Mouse (Mus musculus) MEL (cell line): Measurements from ENCODE around the gene Nfe2l2.

Source experiments
- CHD1 ChIP-seq: IDR thresholded peaks from 2 replicates; pipeline ENCODE4 v1.6.1; 2012; ENCODE audit warnings: low read depth, mild to moderate bottlenecking, inconsistent platforms, low read length, improper control_type of control experiment
- CTCF ChIP-seq, 3 experiments: IDR thresholded peaks in 2 of 3; conservative IDR thresholded peaks in 1 of 3; 2 replicates each; pipeline ENCODE4 v1.5.1; 2011 to 2012; ENCODE audit warnings: low read length in 3 of 3, low read depth in 2 of 3, mild to moderate bottlenecking in 2 of 3, improper control_type of control experiment in 1 of 3, inconsistent platforms in 1 of 3, mixed read lengths in 1 of 3, moderate library complexity in 1 of 3; ENCODE audit not compliant: control insufficient read depth in 1 of 3, insufficient read depth in 1 of 3, poor library complexity in 1 of 3, severe bottlenecking in 1 of 3
- EP300 ChIP-seq, 2 experiments: IDR thresholded peaks; 2 replicates each; pipeline ENCODE4 v1.6.1; 2011; ENCODE audit warnings: improper control_type of control experiment in 2 of 2, low read length in 2 of 2, low read depth in 1 of 2, mild to moderate bottlenecking in 1 of 2
- GABPA ChIP-seq: IDR thresholded peaks from 2 replicates; pipeline ENCODE4 v1.6.1; 2012; ENCODE audit warnings: low read depth, mild to moderate bottlenecking, inconsistent platforms, low read length, improper control_type of control experiment, moderate library complexity
- GATA1 ChIP-seq: IDR thresholded peaks from 2 replicates; pipeline ENCODE4 v1.6.1; 2011; ENCODE audit warnings: low read depth, low read length, improper control_type of control experiment
- MAZ ChIP-seq: IDR thresholded peaks from 2 replicates; pipeline ENCODE4 v1.6.1; 2012; ENCODE audit warnings: low read depth, mild to moderate bottlenecking, inconsistent platforms, low read length, improper control_type of control experiment
- RAD21 ChIP-seq: IDR thresholded peaks from 2 replicates; pipeline ENCODE4 v1.6.1; 2011; ENCODE audit warnings: mild to moderate bottlenecking, low read depth, low read length, improper control_type of control experiment
- ZMIZ1 ChIP-seq: IDR thresholded peaks from 2 replicates; pipeline ENCODE4 v1.6.1; 2012; ENCODE audit warnings: low read depth, mild to moderate bottlenecking, inconsistent platforms, low read length, improper control_type of control experiment, moderate library complexity

DNA sequence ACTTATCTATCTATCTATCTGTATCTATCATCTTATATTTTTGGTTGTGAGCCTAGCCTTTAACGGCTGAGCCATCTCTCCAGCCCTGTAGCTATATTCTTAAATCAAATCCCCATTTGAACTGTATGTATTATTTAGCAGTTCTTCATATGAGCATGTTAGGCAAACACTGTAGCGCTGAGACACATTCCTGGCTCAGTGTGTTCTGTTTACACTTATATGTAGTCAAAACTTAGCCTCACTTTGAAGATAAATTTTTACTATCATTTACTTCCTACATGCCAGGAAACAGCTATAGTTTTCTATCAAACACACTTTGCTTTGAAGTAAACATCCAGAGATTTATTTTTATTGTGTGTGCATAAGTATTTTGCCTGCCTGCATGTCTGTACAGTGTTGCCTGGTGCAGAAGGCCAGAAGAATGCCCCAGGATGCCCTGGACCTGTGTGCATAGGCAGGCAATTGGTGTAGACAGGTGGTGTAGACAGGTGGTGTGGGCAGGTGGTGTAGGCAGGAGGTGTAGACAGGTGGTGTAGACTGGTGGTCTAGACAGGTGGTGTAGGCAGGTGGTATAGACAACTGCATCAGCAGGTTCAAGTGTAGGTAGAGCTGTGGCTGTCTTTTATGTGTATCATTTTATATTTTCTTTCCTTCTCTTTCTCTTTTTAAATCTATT, 45.7 kb upstream of the Nfe2l2 start:
- TF ChIP-seq GATA1 (no peak), EP300 (IDR thresholded peaks at IDR 0.05; ENCODE audit: low read depth in 1 of 2, low read length in 2 of 2) (no peak), CTCF (IDR thresholded peaks at IDR 0.05 in 2 of 3, conservative IDR thresholded peaks at IDR 0.05 in 1 of 3; ENCODE audit: control insufficient read depth in 1 of 3, insufficient read depth in 1 of 3, low read depth in 2 of 3, low read length in 3 of 3, poor library complexity in 1 of 3, severe bottlenecking in 1 of 3) (no peak), ZMIZ1 (no peak), GABPA (no peak), CHD1 (no peak), MAZ (no peak), RAD21 (no peak)
